Mouse (Mus musculus): ENCODE measurements around the gene Grin2b. TPM values are rescaled to one million over a fixed set of nuclear protein-coding genes. Genes with fewer than 3 reads are reported as not detected.

The Grin2b gene
- total RNA-seq, 2 experiments from 2014 or later: not detected

Other genes starting within 250 kb of the Grin2b start
- gene Gm8994, start 154.0 kb upstream of the Grin2b start, total RNA-seq (2014; fragmentation: Nextera tagmentation): not detected in 2 replicates
- not detected in 2 replicates for gene Gm8994, start 154.0 kb upstream of the Grin2b start, total RNA-seq (2017)
- not detected in 2 replicates for gene E330021D16Rik, start 242.1 kb upstream of the Grin2b start, total RNA-seq (2014; fragmentation: Nextera tagmentation)
- gene E330021D16Rik, start 242.1 kb upstream of the Grin2b start, total RNA-seq (2017): not detected in 2 replicates